Mouse (Mus musculus) megakaryocyte, embryonic 14.5 days (primary cell): ENCODE data around the gene Hoxa10.

Experiments used
- FLI1 ChIP-seq: IDR thresholded peaks from 2 replicates; pipeline ENCODE4 v1.6.1; 2012; ENCODE audit warnings: low read length, inconsistent platforms, mixed read lengths
- GATA1 ChIP-seq: IDR thresholded peaks from 3 replicates; pipeline ENCODE4 v1.6.1; 2012; ENCODE audit warnings: mixed read lengths, low read length, inconsistent platforms, borderline replicate concordance

DNA sequence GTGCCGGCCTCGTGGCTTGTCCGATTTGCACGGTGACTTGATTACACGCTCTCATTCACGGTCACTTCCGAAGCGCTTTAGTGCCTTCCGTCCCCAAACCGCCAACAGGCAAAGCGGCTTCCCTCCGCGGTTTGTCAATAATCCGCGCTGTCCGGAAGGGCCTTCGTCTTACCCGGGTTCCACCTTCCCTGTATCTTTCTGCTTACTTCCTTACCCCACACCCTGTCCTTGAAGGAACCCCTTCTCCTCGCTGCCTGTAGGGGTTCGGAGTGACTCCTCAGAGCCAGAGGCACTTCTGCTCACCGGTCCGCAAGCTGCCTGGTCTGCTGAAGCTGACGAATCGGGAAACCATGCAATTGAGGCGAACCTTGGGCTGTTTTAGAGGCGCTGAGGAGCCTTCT is 5.7 kb upstream of the Hoxa10 start:
- TF ChIP-seq GATA1 (no peak), FLI1 (no peak)
